Mouse (Mus musculus): ENCODE results near the gene Dph3.

Gene Dph3

DNA sequence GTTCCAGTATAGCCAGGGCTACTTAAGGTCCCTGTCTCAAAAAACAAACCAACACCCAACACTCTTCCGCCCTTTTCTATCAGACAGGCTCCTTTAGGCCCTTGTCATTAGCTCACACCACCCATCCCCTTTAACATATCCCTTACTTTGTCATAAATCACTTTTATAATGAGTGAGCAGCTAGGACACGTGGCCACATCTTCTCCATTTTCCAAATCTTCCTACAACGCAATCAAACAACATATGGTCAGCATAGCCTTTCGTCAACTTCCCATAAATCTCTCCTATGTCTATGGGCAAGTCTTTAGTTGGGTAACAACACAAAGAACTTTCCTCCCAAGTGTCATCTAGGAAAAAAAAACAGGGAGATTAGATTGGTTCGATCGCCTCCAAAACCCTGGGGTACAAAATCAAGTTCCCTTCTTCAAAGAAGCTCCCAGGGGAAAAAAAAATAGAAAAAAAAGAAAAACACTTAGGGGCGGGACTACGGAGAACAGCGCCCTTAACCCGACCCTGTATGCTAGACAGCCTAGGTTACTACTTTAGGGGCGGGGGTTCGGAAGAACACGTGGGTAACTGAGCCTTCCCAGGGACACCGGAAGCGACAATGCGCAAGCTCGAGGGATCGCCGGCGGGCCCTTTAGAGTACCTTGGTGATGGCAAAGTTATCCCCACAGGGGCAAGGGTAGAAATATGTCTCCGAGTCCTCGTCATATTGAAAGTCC, 606 bp downstream of the Dph3 start, which contains the start of gene Oxnad1:
Gene Oxnad1, plus strand, starts transcription at position 614 of the 725 bp plus-strand sequence.
- DNase-seq (ENCODE audit: low spot score): no peak

DNA sequence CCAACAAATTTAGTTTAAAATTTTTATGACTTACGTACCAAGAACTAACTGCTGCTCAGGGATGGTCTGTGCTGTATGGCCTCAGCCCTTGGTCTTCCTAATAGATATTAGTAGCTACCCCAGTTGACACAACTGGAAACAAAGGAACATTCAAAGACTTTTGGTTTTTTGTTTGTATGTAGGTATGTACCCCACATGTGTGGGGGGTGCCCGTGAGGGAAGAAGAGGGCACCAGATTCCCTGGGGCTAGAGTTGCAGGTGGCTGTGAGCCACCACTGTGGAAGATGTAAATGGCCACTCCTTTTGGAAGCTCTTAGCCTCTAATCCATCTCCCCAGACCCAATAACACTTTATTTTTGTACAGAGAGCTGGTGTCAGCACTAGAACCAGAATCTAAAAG, 2.1 kb downstream of the Dph3 start:
- DNase-seq (ENCODE audit: low spot score): no peak

DNA sequence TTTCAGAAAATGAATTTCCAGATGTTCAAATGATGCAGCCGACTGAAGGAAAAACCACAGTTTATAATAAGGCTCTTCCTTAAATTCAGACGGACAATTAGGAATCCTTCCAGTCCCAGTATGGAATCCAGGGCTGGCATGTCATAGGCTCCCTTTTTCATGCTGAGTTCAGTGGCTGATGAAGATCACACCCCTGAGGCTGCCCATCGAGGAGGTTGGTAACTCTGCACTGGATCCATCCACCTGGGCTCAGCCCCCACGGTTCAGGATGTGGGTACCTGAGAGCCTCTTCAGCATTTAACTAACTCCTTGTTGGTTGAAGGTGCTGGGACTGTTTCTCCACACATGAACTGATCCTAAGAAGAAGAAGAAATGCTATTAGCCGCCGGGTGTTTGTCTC, 2.6 kb downstream of the Dph3 start:
- no peak for DNase-seq (ENCODE audit: low spot score)

DNA sequence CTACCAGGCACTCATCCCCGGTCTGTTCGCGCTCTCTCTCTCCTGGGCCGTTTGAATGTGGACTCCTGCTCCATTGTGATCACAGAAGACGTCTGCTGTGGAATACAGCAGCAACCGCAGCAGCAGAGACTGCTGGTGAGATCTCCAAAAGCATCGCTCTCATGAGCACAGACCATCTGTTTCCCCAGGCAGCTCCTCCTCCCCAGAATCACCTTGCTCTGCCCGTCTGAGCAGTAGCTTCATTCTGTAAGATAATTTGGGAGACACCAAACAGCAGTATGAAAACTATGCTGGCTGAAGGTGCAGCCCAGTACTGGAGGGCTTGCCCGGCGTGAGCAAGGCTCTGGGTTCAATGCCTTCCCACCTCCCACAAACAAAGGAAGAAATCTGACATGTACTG, 4.5 kb downstream of the Dph3 start:
- no peak for DNase-seq (ENCODE audit: low spot score)

DNA sequence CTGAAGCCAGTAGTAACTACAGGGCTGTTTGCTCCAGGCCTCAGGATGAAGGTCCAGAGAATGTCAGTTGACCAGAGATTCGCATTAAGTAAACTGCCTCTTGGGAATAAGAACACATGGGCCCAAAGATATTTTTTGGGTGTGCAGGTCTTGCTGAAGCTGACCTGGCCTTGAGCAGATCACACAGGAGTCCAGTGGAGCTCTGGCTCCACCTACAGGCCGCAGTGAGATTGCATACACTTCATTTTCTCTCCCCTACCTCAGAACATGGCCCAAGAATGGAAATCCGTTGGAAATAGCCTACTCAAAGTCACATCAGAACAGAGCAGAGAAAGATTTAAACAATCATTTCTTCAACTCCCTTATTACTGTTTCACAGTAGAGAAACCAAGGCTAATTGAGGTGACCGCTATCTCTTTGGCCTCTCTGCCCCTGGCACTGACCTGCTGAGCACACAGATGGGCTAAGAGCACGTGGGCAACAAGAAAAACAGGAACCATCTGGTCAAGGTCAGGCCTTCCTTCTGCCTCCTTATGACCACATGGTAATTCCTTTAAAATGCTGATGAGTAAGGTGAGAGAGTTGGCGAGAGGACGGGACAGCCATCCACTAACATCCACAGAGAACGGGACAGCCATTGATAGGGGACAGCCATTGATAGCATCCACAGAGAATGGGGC, 8.5 kb downstream of the Dph3 start:
- no peak for DNase-seq (ENCODE audit: low spot score)

DNA sequence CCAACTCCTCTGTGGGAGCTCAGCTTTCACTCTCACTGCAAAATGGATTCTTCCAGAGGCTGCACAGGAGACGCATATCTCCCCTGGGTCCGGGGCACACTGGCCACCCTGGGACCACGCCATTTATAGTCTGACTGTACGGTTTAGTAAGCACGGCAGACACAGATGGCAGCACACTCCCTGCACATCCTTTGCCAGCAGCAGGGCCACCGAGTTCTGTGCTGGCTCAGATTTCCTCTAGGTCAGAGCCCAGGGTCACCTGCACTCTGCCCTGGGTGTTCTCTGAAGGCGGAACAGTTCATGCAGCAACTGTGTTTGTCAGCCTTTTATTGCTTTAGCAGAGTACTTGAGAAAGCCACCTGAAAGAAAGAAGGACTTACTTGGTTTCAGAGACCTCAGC, 11.6 kb downstream of the Dph3 start:
- no peak for DNase-seq (ENCODE audit: low spot score)

DNA sequence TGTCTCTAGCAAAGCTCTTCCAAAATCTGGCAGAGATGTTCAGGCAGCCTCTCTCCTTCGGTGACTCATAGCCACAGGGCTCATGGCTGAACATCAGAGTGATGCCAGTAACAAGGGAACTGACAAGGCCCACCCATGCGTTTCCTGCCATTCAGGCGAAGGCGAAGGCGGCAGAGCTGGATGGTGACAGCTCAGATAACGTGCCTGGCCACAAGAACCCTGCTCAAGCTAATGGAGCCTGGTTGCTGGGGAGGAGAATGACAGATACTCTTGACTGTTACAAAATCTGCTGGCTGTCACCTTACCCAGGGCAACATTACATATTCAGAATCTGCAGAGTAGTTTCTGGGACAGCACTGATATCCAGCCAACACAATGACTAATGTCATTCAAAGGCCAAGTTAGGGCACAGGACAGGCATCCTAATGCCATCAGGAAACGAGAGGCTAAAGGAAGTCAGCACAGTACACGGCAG, 12.3 kb downstream of the Dph3 start:
- DNase-seq (ENCODE audit: low spot score): no peak

DNA sequence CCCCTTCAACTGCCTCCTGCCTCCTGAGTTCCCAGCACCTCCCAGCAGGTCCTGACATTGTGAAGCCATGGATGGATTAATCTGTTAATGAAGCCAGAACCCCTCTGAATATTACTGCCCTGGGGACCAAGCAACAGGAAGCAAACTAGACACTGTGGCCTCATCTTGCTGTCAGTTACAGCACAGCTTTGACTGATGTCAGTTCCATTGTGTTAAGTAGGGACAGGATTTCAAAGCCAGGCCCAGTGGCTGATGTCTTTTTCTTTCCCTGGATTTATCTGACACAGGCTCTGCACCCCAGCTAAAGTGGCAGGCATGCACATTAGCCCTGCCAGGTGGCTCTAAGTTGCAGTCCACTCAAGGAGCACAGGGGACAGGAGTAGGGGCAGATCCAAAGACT, 12.7 kb downstream of the Dph3 start:
- DNase-seq (ENCODE audit: low spot score): no peak

DNA sequence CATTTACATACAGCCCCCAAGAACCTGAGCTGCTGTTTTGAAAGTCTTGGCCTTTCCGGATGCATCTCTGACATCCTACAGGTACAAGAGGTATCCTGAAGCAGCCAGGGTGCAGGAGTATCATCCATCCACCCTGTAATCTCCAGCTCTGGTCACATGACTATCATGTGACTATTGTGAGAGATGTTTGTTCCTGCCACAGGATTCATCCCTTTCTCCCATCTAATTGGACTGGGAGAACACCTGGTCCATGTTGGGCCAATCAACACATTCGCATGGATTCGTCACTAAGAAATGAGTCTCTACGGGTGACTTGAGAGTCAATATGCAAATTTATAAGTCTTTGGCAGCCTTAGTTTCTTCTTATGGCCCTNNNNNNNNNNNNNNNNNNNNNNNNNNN, 24.1 kb downstream of the Dph3 start:
- no peak for DNase-seq (ENCODE audit: low spot score)

DNA sequence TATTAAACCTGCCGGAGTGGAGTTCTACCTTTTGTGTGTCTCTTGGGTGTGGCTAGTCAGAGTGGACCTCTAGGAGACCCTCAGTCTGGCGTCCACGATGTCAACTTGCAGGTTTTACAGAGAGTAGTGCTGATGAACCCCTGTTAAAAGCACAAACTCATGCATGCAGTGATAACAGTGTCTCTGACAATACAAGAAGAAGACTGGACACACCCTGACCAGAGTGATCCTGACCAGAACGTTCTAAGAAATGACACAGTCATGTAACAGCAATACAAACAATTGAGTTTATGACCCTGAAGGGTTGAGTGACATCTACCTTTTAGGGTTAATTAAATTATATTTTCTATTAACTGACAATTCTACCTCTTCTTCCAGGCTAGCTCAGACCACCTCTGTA, 27.9 kb downstream of the Dph3 start:
- no peak for DNase-seq (ENCODE audit: low spot score)

DNA sequence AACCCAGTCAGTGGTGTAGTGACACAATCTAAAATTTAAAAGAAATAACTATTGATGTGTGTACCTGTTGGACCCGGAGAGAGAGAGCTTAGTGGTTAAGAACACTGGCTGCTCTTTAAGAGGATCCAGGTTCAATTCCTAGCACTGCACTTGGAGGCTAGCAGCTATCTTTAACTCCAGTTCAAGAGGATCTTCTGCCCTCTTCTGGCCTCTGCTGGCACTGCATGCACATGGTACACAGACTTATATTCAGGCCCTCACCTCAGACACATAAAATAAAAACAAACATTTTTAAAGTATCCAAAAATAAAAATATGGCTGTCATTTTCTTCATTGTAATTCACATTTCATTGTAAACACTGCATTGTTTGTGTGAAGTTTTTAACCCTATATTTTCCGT, 28.9 kb downstream of the Dph3 start:
- no peak for DNase-seq (ENCODE audit: low spot score)

DNA sequence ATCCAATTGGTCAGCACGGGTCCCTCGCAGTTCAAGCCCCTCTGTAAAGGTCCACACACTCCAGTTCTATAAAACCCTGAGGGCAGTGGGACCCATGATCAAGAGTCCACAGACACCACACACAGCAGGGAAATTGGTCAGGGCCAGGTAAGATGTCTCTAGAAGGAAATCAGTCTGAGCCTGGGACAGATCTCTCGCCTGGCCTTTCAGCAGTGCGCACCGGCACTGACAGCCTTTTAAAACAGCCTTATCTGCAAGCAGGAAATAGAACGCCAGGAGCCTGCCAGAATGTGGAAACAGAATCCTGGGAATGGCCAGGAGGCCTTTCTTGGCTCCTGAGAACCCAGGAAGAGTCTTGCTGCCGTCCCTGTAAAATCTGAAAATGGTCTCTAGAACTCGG, 29.7 kb downstream of the Dph3 start:
- no peak for DNase-seq (ENCODE audit: low spot score)

DNA sequence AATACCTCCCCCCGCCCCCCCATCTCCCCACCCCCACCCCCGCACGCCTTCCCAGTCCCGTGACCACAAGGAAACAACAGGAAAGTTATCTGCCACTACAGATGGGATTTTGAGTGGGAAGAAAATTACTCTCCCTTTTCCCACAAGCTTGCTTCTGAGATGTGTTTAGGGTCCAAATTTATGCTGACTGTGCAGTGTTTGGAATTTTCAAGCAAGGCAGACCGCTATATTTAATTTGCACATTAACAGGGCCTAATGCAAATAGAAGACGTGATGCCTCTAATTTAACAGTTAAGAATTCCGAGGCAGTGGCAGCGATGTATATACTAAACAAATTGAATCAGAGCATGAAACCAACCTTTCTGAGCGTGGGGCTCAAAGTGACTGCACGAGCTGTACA, 30.7 kb downstream of the Dph3 start:
- no peak for DNase-seq (ENCODE audit: low spot score)

DNA sequence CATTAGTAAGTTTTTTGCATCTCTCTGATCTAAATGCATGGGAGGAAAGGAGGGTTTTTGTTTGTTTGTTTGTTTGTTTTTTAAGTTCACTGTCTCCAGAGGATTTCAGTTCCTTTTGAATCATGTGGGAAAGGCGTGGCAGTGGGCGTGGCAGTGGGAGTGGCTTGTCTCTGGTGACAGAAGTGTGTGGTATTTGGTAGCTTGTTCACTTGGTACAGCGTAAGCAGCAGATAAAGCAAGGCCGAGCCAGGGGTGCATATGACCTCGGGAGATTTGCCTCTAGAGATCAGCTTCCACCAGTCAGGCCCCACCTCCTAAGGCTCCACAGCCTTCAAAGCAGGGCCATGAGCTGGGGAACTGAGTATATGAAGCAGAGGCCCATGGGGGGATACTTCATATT, 31.6 kb downstream of the Dph3 start:
- DNase-seq (ENCODE audit: low spot score): no peak

DNA sequence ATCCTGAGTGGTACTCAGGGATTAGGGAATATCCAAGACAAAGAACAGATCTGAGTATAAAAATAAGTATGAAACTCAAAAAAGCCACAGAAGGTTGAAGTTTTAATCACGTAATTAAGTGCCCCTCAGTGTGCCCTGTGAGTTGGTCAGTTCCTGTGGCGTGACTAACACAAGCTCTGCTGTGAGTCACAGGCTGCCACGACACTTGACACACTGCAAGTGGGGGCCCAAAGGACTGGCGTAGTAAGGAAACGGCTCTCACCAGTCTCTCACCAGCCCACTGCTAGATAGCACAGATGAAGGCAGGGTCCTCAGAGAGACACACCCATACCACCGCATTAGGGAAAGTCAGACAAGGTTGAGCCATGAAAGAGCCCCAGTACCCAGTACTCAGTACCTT, 35.4 kb downstream of the Dph3 start:
- no peak for DNase-seq (ENCODE audit: low spot score)

DNA sequence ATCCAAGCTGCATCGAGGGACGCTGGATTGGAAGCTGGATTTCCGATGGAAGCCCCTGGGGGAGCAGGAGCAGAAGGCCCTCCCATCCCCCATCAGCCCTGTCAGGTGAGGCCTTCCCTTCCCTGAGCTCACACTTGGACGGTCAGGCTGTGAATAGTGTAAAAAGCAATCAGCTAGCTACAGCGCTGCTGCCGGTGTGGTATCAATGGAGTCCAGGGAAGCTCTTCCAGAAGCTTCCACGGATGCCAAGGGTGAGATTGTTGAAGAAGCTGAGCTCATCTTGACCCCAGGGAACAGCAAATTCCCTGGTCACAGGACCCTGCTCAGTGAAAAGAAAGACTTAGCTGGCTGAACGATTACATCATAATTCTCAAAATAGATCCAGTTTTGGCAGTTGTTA, 39.2 kb downstream of the Dph3 start:
- no peak for DNase-seq (ENCODE audit: low spot score)

DNA sequence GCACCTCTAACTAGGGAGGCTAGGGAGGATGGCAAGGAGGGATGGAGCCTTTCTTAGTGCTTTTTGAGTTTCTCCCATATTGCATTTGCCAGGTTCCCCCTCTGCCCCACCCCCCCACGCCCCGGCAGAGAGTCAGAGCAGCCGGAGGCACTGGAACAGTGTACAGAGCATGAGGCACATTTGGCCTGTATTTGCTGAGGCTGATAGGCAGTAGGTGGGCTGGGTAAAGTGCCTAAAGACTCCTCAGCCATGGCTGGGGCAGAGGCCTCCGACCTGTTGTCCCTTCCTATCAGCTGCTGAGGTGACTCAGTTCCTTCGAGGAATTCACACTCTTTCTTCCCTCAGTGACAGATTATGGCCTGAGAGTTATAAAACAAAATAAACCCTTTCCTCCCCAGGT, 43.4 kb downstream of the Dph3 start:
- DNase-seq (ENCODE audit: low spot score): no peak

DNA sequence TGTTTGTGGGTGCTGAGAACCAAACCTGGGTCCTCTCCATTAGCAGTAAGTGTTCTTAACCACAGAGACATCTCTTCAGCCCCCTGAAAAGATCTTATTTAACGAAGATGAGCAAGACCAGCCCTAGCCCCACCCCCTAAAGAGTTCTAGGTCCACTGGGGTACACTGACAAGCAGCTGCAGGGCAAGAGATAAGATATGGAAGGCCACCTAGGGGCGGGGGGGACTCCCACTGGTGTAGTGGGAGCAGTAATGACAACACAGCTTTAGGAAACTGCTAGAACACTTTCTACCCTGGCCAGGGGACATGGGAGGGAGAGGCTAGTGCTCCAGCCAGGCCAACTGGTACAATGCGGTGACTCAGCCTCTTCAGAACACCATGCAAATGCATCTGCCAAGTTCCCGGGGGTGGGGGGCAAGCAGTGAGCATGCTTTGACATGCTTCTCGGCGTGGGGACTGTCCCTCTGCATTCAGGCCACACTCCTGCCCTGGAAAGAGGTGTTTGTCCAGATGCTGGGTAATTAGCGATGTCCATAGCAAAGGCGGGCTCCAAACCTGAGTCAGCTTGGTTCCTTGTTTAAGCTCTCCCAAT, 47.8 kb downstream of the Dph3 start:
- DNase-seq (ENCODE audit: low spot score): no peak

DNA sequence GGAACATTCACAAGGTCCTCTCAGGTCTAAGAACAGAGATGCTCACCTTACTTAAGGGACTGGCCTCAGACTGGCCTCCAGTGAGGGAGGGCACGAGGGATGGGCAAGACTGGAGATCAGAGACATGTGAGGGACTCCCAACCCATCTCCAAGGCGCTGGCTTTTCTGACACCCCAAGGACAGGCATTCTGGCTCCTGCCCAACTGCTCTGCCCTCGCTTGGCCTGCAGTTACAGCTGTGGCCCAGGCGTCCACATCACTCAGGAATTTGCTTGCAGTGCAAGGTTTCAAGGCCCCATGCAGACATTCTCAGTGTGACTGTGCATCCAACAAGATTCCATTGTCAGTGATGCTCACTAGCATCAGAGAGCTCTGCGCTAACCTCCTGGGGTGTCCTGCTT, 49.0 kb downstream of the Dph3 start:
- DNase-seq (ENCODE audit: low spot score): no peak

DNA sequence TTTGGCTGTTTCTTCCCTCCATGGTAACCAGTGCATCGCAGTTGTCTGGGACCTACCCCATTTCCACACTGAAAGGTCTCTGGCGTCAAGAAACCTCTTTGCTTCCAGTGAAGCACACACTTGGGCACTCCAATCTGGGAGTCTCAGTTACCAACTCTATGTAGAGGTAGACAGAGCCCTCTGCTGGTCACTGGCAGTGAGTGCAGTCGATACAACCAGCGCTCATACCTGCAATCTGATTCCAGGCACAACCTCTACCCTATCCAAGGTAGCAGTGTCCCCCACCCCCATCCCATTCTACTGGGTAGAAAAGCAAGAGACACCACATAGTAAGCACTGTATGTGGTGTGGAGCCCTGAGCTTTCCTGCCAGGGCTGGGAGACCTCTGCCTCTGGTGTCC, 53.0 kb downstream of the Dph3 start:
- no peak for DNase-seq (ENCODE audit: low spot score)

Data from layer of hippocampus, adult 9-10 months (tissue).